Mouse (Mus musculus): ENCODE results near the gene Esf1.
"Not testable (repeated sequence)": the region's sequence is repeated elsewhere in the genome, so short reads cannot be mapped to it uniquely, and the experiment has no call there.

Esf1 gene

DNA sequence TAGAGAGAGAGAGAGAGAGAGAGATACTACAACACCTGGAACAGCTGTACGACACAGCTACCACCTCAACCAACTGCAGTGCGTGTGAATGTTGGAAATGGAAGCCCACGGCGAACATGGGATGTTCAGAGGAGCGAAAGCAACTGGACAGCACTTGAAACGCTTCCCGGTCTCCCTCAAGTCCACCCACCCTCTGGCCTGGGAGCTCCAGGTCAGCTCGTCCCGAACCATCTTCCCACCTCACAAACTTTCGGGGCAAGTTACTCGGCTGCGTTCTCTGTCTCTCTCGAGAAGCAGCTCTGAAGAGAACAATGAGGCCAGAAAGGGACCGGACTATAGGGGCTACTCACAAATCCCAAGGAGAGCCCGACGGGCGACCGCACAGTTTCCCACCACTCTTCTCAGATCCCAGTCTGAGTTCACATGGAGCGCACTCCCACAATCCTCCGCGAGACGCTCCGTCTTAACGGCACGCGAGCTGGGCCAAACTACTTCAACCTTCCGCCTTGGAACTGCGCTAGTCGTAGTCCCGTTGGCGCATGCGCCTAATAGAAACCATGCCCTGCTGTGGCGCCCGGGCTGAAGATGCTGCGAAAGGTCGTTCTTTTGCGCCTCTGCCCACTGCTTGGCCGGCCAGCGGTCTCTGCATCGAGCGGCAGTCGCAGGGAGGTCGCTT lies at the start of gene Esf1, which contains the start of gene Ndufaf5:
Gene Esf1 (minus strand): TSS at position 438 of the 676 bp plus-strand sequence.
Gene Ndufaf5 (plus strand): TSS at position 523 of the 676 bp plus-strand sequence.
- DNase-seq: peak; percentile 98

DNA sequence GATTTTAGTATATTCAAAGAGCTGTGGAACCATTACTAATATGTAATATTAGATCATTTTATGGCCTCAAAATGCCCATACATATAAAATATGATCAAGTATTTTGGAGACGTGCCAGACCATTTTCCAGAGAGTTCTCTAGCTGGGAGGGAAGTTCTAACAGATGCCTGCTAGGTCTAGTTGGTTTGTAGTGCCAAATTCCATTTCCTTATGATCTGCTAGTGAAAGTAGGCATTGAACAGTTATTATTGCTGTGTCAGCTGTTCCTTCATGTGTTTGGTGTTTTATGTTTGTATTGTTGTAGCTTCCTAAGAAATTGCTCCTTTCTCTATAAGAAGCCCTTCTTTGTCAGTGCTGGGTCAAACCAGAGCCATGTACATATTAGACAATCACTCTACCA lies 45.6 kb upstream of the Esf1 start:
- no peak for DNase-seq

DNA sequence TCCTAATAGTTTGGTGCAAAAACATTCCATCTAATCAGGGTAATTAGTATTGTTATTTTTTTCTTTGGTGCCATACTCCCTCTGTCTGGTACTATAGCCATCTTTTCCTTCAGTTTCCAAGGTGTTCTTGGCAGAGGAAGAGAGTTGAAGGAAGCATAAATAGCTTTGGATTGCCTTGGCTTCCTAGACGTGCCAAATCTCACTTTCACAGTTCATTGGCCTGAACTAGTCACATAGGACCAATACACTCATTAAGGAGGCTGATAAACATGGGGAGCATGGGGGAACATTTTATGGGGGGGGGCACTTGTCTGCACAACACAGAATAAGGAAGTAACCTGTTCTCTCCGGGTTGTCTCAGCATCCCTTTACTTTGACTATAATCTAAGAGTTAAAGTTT lies 45.1 kb upstream of the Esf1 start:
- DNase-seq: no peak

DNA sequence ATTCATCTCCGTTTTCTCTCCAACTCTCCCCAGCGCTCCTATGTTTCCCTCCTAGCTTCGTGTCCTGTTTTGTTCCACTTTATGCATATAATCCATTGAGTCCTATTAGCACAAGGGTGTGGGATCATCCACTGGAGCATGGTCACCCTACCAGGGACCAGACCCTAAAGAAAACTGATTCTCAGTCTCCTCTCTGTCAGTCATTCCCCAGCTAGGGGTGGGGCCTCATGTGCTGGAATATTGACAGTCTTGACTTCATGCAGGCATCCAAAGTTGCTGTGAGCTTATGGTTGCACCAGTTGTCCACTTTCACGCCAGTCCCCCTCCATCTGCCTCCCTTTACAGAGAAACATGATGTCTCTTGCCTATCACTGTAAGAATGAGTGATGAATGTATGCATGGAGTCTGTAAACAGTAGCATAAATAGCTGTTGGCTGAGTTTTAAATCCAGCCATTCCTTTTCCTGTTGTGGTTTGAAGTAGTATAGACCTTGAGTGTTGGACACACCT lies 44.2 kb upstream of the Esf1 start:
- DNase-seq: no peak

- DNase-seq: no peak
Observed at GRCm38 (mm10) chr2:140203756-140204155, 33.4 kb upstream of the Esf1 start.

DNA sequence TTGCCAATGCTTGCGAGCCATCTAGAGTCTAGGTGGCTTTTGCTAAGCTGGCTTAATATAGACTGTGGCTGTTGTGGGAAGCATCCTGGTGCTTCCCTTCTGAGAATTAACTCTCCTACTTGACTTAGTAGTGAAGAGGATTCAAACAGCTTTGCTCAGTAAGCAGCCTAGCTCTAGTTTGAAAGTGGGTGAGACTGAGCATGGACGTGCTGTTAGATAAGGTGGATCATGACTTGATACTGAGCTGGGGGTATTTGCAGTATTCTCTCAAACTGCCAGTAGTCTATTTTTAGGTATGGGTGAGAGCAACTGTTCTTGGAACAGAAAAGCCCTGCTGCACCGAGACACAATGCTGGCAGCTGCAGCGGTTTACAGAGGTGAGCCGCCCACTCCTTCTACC lies 32.2 kb upstream of the Esf1 start:
- DNase-seq: no peak

- DNase-seq: no peak
Observed at GRCm38 (mm10) chr2:140200713-140201112, 30.3 kb upstream of the Esf1 start.

GRCm38 (mm10) chr2:140185685-140186210 lies 15.4 kb upstream of the Esf1 start:
- DNase-seq: not testable (repeated sequence)

DNA sequence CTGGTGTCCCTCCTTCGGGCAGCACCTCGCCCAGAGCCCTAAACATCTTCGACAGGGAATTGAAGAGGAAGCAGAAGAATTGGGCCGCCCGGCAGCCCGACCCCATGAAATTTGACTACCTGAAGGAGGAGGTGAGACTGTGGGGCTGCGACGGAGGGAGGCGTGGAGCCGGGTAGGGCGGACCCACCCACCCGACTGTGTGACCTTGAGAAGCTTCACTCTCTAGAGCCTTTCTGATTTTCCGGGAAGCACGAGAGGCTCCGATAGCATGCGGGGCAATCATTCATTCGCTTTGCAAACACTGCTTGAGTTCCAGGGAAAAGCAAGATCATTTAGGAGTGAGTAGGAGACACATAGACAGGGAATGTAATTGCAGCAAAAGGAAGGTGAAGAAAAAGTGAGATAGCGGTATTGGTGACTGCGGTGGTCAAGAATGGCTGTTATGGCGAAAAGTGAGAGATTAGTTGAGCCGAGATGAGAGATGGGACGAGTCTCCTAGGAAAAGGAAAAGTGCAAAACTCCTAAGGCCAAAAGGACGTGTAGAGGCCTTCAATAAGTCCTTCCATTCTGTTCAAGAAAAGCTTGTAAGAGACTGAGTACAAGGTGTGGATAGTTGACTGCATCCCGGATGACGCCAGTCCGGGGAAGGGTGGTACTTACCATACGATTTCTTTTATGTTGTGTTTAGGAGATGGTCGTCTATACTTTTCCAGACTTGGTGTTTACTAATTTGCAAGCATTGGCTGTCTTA lies 614 bp upstream of the Esf1 start:
- DNase-seq: no peak

DNA sequence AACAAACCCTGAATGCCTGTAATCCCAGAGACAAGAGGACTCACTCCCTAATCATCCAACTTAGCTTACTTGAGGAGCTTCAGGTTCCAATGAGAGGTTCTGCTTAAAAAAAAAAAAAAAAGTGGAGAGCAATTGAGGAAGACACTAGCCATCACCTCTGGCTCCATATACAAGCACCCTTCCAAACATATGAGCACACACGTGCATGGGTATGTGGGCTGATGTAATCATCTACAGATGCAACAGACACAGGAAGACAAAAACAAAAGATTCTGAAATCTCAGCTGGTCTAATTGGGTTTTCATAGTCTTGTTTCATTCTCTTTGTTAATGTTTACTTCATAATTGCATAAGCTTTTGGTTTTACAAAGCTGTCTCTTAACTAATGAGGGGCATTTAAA lies 1.3 kb downstream of the Esf1 start:
- DNase-seq: no peak

DNA sequence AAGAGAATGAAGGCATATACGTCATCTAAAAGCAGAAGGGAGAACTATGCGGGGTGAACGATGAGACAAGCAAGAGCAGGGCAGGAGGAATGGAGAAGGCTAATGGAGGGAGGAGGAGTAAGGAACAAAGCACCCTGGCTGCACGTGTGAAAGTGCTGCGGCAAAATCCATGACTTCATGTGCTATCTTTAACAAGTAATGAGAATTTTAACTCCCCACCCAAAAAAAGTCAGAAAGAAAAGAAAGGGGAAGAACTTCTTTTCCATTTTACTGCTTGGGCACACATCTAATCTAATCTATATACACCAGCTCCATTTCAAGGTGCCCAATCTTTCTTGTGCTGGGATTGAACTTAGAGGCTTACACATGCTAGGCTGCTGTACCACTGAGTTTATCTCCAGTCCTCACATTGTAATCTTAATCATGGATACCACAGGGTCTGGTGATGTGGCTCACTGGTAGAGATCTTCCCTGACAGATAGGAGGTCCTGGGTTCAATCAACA lies 7.0 kb downstream of the Esf1 start:
- DNase-seq: no peak

- no peak for DNase-seq
Observed at GRCm38 (mm10) chr2:140159186-140159730, 11.1 kb downstream of the Esf1 start.

GRCm38 (mm10) chr2:140151743-140152142 lies 18.6 kb downstream of the Esf1 start, which contains the start of gene Gm17374:
Gene Gm17374 (plus strand): TSS chr2:140152043.
- DNase-seq: not testable (repeated sequence)

- no peak for DNase-seq
Observed at GRCm38 (mm10) chr2:140125516-140125915, 44.8 kb downstream of the Esf1 start.

DNA sequence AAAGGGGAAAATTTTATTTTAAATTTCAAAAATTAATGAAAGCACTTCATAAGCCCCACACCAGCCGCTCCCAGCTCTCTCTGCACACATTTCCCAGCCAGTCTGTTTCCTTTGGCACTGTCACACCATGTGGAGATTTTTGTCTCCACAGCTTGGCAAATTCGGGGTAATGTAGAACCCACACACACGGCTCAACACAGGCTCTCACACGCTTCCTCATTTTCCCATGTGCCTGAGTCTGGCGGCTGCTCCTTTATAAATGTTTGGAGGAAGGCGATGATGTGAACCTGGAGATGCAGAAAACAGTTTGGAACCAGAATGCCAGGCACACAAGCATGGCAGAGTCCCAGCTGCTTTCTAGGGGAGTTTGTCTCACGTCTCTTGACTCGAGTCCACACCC lies 56.5 kb downstream of the Esf1 start:
- no peak for DNase-seq

- DNase-seq: no peak
Observed at GRCm38 (mm10) chr2:140108945-140109344, 61.4 kb downstream of the Esf1 start.

DNA sequence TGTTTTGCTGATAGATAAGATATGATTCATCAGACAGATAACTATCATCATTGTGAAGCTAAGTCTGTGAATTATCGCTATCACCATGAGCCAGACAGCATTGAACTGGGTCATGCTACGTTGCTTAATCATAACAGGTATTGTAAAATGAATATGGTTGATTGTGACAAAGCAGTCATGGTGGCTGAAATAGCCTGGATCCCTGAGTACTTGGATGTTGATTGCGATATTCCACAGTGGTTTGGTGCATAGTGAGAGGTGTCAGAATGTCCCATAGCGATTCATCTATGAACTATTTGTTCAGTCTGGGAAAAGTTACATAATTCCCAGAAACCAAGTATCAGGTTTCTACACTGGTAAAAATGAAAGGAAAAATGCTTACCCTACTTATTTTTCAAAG lies 62.7 kb downstream of the Esf1 start:
- no peak for DNase-seq

- DNase-seq: no peak
Observed at GRCm38 (mm10) chr2:140104951-140105350, 65.4 kb downstream of the Esf1 start.

DNA sequence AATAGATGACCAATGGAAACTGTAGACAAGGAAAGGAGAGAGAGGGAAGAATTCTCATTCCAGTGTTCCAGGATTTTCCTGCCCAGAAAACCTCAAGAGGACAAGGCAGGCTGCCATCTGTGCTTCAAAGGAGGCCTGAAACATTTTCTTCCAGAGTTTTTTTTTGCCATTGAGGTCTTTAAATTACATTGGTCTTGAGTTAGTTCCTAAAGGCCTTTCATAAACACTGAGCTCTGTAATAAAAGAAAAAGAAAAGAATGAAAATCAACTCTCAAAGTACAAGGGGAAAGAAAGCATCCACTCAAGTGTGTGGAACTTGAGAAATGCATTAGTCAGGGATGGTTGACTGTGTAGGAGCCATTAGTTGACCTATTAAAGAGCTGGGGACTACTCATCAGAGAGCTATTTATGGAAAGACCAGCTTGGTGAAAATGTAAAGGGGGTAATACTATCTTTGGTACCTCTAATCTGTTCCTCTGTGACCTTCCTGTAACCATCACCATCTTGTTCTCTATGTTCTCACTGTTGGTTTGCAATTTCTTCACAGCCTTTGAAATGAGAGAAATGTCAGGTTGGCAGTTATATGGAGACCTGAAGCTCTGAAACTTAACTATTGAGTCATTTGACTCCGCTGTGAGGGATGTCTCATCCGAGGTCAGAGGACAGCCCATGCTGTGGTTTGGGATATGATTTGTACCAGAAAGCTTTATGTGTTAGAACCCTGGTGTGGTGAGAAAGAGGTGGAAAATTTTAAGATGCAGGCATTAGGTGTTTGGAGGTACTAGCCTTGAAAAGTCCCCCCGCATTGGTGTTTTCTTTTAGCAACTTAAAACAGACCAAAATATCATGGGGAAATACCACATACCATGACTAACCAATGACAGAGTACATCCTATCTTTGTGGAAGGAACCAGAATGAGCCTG lies 69.6 kb downstream of the Esf1 start:
- DNase-seq: no peak

DNA sequence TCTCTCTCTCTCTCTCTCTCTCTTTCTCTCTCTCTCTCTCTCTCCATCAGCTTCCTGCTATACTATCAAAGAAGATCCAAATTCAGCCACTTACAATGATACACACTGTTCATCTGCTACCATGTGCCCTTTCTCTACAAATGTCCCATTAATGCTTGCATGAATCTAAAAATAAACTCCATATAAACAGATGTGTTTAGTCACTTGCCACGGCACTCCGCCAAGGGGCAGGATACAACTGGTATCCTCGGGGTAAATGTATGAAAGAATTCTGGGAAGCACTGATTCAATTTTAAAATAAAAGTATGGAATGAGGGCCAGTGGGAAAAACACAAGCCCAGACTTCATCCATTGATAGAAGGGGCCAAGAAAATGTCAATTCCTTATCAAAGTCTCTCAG lies 70.4 kb downstream of the Esf1 start:
- no peak for DNase-seq

DNA sequence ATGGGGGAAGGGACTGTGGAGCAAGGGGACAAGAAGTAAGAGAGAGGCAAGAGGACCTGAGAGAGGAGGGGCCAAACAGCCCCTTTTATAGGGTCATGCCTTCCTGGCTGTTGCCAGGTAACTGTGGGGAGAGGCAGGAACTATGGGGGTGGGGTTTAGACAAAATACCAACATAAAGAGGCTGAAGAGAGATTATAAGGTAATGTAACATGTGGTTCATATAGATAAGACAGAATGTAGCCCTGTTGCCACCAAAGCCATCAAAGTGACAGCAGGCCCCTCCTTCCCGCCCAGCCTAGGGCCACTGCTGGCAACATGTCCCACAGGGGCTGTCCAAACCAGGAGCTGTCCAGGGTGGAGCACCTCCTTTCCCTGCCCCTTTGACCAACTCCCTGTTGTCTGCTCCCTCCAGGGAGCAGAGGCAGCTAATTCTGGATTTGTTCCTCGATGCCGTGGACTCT lies 73.2 kb downstream of the Esf1 start:
- DNase-seq: no peak

DNA sequence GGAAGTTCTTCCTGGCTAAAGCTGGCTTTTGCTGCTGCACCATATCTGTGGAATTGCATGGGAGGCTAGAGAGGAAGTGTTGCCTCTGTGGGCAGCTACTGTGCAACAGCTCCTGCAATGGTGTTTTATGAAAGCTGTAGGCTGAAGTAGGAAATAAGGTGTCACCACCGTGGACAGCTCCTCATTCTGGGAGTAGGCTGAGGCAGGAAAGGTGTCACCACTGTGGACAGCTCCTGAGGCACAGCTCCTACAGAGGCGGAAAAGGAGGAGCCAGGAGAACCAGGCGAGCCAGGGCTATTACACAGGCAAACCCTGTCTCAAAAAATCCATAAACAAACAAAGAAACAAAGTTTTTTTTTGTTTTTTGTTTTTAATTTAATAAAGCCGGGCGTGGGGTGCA lies 74.3 kb downstream of the Esf1 start:
- DNase-seq: no peak
